Mouse (Mus musculus) heart, embryonic 10.5 days (tissue): ENCODE results near the gene Tecr. TPM values are rescaled to one million over a fixed set of nuclear protein-coding genes. Genes with fewer than 3 reads are reported as not detected.

ENCODE experiments used
- DNase-seq: peaks from one replicate; pipeline ENCODE4 v3.0.0-alpha.2; 2017; ENCODE audit warnings: low spot score
- H3K27ac ChIP-seq: fragments of 300-500 bp; sonication (generic); 2 replicates; pipeline ENCODE4 v1.5.1; 2016; ENCODE audit warnings: mild to moderate bottlenecking
- H3K27me3 ChIP-seq: fragments of 300-500 bp; sonication (generic); 2 replicates; pipeline ENCODE4 v1.6.1; 2016; ENCODE audit warnings: mild to moderate bottlenecking; ENCODE audit not compliant: poor library complexity, insufficient read depth, severe bottlenecking
- H3K36me3 ChIP-seq: fragments of 300-500 bp; sonication (generic); 2 replicates; pipeline ENCODE4 v1.6.1; 2016; ENCODE audit warnings: mild to moderate bottlenecking, moderate library complexity
- H3K4me1 ChIP-seq: fragments of 300-500 bp; sonication (generic); 2 replicates; pipeline ENCODE4 v1.6.1; 2016; ENCODE audit warnings: mild to moderate bottlenecking
- H3K4me3 ChIP-seq: fragments of 300-500 bp; sonication (generic); 2 replicates; pipeline ENCODE4 v1.5.1; 2016; ENCODE audit warnings: mild to moderate bottlenecking, moderate library complexity
- H3K9me3 ChIP-seq: fragments of 300-500 bp; sonication (generic); 2 replicates; pipeline ENCODE4 v1.6.1; 2016; ENCODE audit warnings: mild to moderate bottlenecking, moderate library complexity
- WGBS: fragments of 180-500 bp; shearing (Covaris S2); methylation state at CpG from one replicate; pipeline ENCODE4 v1.1.7; 2016; 5-methylcytosine and 5-hydroxymethylcytosine counted together
- polyA plus RNA-seq: library from polyadenylated mRNA; unstranded; fragments of >200 nt; fragmentation: Nextera tagmentation; extraction: Ambion mirVana; gene quantifications from 2 replicates; pipeline ENCODE4 v1.2.1, GENCODE M21; 2016

Tecr gene
- polyA plus RNA-seq, 1 experiment from 2014 or later: 608 TPM

GRCm38 (mm10) chr8:83566469-83567395, 41.0 kb downstream of the Tecr start, which contains the start of gene Ndufb7:
TSS of gene Ndufb7 (plus strand) at chr8:83566671.
- Histone ChIP-seq H3K27ac (peak within 1 kb of the TSS; percentile 99), H3K4me1 (peaks cover 26% of the 10 kb centered on the region), H3K9me3 (no peaks in the 10 kb centered on the region), H3K27me3 (no peaks in the 10 kb centered on the region), H3K4me3 (peak within 1 kb of the TSS; percentile 90), H3K36me3 (peaks cover 28% of the 10 kb centered on the region)
- DNase-seq: peak; percentile 96
- WGBS: under 1% methylated on average over 48 of the region's 48 CpGs

GRCm38 (mm10) chr8:83565731-83566375, 41.9 kb downstream of the Tecr start:
- H3K4me3 ChIP-seq: peak overlapping the region; percentile 90; the same call in 1 of the 2 replicates
- 74% methylated on average over 9 of the region's 9 CpGs for WGBS
- peaks cover 20% of the 10 kb centered on the region for H3K36me3 ChIP-seq
- no peaks in the 10 kb centered on the region for H3K27me3 ChIP-seq
- H3K4me1 ChIP-seq: peaks cover 26% of the 10 kb centered on the region
- H3K27ac ChIP-seq: peak overlapping the region; percentile 59; the same call in 1 of the 2 replicates
- peak; percentile 75 for DNase-seq
- no peaks in the 10 kb centered on the region for H3K9me3 ChIP-seq

GRCm38 (mm10) chr8:83563246-83563645, 44.5 kb downstream of the Tecr start:
- H3K27me3 ChIP-seq: no peaks in the 10 kb centered on the region
- H3K4me1 ChIP-seq: peaks cover 13% of the 10 kb centered on the region
- no peak overlapping the region for H3K27ac ChIP-seq
- 76% methylated on average over 4 of the region's 4 CpGs for WGBS
- H3K4me3 ChIP-seq: no peak overlapping the region
- H3K9me3 ChIP-seq: no peaks in the 10 kb centered on the region
- no peaks in the 10 kb centered on the region for H3K36me3 ChIP-seq
- peak; percentile 69 for DNase-seq

GRCm38 (mm10) chr8:83562669-83563068, 45.1 kb downstream of the Tecr start:
- Histone ChIP-seq H3K9me3 (no peaks in the 10 kb centered on the region), H3K27me3 (no peaks in the 10 kb centered on the region), H3K27ac (no peak overlapping the region), H3K36me3 (no peaks in the 10 kb centered on the region), H3K4me1 (peaks cover 7% of the 10 kb centered on the region), H3K4me3 (no peak overlapping the region)
- 56% methylated on average over 3 of the region's 3 CpGs for WGBS
- peak; percentile 72 for DNase-seq

GRCm38 (mm10) chr8:83535736-83536135, 72.0 kb downstream of the Tecr start, which contains the start of gene Olfr370:
TSS of gene Olfr370 (plus strand) at chr8:83535780.
- no peaks in the 10 kb centered on the region for H3K36me3 ChIP-seq
- H3K9me3 ChIP-seq: no peaks in the 10 kb centered on the region
- H3K27ac ChIP-seq: no peak within 1 kb of the TSS
- DNase-seq: no peak
- 75% methylated on average over 3 of the region's 3 CpGs for WGBS
- no peak within 1 kb of the TSS for H3K4me3 ChIP-seq
- H3K4me1 ChIP-seq: no peaks in the 10 kb centered on the region
- no peaks in the 10 kb centered on the region for H3K27me3 ChIP-seq

- H3K4me1 ChIP-seq: no peaks in the 10 kb centered on the region
- no peak for DNase-seq
- no peaks in the 10 kb centered on the region for H3K9me3 ChIP-seq
- no peak overlapping the region for H3K27ac ChIP-seq
- 72% methylated on average over 2 of the region's 2 CpGs for WGBS
- H3K27me3 ChIP-seq: no peaks in the 10 kb centered on the region
- H3K4me3 ChIP-seq: no peak overlapping the region
- H3K36me3 ChIP-seq: no peaks in the 10 kb centered on the region
Observed at GRCm38 (mm10) chr8:83534802-83535201, 73.0 kb downstream of the Tecr start.

Other genes with a start within 250 kb of the Tecr start
- 0.14 and 0.41 TPM in 2 replicates for gene Clgn, start 218.1 kb downstream of the Tecr start, polyA plus RNA-seq
- gene Scoc, start 149.6 kb downstream of the Tecr start, polyA plus RNA-seq: 74.7 and 83.7 TPM in 2 replicates
- not detected in 2 replicates for gene Olfr370, start 72.2 kb downstream of the Tecr start, polyA plus RNA-seq
- 479 and 560 TPM in 2 replicates for gene Ndufb7, start 41.3 kb downstream of the Tecr start, polyA plus RNA-seq
- gene Dnajb1, start 222 bp upstream of the Tecr start, polyA plus RNA-seq: 51.9 and 71.5 TPM in 2 replicates
- 204 and 214 TPM in 2 replicates for gene Gipc1, start 44.7 kb upstream of the Tecr start, polyA plus RNA-seq
- gene Ptger1, start 58.7 kb upstream of the Tecr start, polyA plus RNA-seq: 0.36 and 0.46 TPM in 2 replicates
- gene Pkn1, start 91.2 kb upstream of the Tecr start, polyA plus RNA-seq: 21.5 and 23.2 TPM in 2 replicates
- 221 and 253 TPM in 2 replicates for gene Ddx39, start 107.2 kb upstream of the Tecr start, polyA plus RNA-seq
- 11.8 and 17.1 TPM in 2 replicates for gene Adgre5, start 133.4 kb upstream of the Tecr start, polyA plus RNA-seq